Mouse (Mus musculus) frontal cortex, postnatal 36 days (tissue): Measurements from ENCODE around the gene Il13.

Experiments
- DNase-seq, 2 experiments: peaks; one replicate each; pipeline ENCODE4 v3.0.0; 2022; ENCODE audit warnings: low spot score in 2 of 2

Gene Il13

DNA sequence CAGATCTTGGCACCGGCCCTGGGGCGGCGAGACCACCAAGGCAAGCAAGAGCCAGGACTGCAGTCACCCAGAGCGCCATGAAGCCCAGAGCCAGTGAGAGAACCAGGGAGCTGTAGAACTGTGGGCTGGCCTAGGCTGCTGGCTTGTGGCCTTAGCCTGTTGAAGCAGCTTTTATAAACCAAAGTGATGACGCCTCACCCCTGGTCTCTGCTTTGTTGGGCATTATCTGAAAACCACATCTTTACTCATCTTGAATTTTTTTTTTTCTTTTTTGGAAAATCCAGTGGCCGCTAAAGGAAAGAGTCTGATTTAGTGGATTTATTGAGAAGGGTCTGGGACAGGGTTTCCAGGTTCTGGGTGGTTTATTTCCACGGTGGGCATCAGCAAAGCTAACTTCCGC lies at the start of gene Il13:
Gene Il13 (minus strand): TSS at position 147 of the 400 bp plus-strand sequence.
- no peak for DNase-seq

DNA sequence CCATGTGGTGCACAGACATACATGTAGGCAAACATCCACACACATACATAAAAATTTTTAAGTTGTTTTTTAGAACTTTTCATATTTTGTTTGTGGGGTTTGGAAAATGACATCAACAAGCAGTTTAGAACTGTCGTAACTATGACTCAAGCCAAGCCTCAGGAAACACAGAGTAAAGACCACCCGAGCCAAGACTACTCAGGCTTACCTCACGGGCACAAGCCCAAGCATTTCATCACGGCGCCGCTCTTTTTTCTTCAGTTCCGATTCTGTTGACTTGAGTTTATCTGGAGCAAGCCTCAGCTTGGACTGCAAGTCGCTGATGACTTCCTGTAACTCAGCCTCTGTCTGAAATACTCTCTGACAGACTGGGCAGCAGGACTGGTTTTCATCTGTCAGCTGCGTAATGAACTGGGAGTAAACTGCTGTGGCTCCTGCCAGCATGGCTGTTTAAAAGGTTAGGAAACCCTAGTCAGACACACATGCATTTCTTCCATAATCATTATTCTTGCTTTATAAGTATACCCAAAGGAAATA lies 48.6 kb upstream of the Il13 start:
- DNase-seq: no peak

DNA sequence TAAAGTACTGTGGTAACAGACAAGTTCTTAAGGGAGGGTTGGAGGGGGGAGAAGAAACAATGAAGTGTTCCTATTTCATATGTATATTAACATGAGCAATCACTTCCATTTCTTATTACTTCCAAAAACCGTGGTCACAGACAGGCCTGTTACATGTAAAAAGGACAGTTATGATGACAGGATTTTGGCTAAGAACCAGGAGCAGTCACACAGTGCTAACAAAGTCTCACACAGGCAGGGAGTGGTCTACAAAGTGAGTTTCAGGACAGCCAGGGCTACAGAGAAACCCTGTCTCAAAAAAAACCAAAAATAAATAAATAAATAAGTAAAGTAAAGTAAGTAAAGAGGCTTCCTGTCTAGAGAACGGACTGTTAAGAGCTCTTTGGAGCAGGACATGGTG lies 47.7 kb upstream of the Il13 start:
- DNase-seq: no peak

DNA sequence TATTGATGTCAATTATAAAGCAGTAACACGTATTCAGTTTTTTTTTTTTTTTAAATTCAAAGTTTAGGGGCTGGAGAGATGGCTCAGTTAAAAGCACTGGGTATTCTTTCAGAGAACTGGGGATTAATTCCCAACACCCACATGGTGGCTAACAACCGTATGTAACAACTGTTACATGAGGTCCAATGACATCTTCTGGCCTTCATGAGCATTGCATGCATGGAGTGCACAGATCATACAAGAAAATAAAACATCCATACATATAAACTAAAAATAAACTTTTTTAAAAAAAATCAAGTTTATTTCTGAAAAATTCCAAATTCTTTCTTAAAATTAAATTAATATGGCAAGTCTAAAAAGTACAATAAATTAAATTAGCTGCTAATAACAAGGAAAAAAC lies 47.2 kb upstream of the Il13 start:
- DNase-seq: no peak

DNA sequence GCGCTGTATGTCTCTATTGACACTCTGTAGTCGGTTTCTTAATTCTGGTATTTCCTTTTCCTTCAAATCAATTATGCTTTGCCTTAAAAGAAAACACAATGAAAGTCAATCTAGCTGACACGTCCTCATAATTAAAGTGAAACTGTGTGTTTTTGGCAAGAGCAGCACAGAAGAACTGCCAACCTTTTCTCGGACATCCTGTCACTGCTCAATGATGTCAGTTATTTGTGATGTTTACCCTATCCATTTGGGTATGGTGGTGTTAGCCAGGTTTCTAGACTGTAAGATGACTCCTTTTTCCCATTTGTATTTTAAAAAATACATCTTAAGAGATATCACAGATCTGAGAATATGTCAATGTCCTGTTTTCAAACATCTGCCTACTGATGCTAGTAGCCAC lies 45.6 kb upstream of the Il13 start:
- DNase-seq: no peak

DNA sequence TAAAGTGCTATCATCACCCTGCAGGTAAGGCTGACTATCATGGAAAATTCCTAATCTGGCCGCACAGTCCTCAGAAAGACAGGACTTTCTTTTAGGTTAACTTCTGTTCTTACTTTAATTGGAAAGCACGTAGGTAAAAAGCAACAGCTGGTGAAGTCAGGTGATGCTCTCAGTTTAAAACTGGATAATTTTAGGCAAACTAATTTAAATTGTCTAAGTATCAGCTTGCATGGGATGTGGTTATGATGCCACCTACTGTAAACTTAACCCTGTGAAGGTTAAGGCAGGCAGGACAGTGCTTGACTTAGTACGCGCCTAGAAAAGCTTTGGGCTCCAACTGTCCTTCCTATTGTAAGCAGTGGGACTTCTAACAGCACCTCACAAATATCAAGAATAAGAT lies 36.9 kb upstream of the Il13 start:
- DNase-seq: no peak

DNA sequence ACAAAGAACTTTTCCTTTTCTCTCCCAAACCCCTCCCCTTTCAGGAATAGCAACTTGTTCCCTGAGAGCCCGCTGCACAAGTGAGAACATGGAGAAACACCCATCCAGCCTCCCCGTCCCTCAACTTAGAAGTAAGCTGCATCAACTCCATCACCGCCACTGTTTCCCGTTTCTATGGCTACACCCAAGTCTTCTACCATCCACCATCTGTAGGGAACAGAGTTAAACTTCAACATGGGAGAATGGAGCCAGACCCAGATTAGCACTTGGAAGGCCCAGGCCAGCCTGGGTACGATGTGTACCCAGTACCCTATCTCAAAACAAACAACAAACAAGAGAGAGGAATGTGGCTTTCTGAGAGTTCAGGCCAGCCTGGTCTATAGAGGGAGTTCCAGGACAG lies 29.6 kb upstream of the Il13 start:
- no peak for DNase-seq

DNA sequence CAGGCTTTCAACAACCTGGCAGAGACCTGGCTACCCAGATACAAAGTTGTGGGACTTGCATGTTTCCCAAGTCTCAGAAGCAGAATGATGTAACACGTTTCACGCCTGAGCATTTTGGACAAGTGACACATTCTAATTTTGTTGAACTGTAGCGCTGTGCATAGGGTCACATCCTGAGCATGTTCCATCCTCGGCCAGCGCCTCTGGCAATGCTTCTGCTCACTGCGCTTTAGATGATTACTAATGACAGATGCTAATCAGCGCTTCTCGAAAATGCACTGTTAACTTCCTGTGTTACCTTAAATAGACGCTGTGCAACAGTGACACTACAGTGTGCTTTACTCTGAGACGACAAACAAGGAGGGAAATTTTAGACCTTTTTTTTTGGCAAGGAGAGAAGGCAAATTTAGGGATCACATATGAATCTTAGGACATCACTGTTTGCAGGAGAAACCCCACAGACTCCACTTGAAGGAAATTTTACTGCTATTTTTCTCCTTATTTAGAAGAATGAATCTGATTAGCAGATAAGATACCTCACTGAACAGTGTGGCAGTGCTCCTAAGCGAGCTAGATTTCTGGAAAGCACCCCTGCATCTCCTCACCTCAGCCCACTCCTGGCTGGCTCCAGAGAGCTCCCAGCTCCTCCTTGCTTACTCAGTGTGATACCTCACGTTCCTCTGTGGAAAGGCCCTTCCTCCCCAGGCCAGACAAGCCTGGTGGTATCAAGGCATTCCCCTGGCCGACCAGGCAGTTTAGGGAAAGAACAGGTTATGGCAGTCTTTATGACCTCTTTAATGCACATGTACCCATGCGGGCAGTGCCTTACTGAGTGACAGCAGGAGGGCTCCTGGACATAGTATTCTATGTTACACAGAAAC lies 28.5 kb upstream of the Il13 start:
- peak; percentile 56 to 75 for DNase-seq

DNA sequence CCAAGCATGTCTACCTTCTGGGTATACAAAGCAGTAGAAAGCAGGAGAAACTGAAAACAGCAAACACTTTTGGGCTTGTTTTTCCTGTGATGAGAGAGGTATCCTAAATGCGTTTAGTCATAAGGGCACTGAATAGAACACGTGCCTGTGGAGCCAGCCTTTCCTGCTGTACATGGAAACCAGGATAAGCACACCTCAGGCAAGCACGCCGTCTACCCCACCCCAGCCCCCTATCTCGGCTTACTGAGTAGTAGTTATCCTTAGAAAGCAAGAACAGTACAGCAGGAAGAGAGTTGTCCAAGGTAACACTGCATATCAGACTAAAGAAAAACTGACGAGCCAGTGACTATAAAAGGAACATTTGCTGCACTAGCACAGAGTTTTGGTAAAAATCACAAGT lies 23.3 kb upstream of the Il13 start:
- no peak for DNase-seq

DNA sequence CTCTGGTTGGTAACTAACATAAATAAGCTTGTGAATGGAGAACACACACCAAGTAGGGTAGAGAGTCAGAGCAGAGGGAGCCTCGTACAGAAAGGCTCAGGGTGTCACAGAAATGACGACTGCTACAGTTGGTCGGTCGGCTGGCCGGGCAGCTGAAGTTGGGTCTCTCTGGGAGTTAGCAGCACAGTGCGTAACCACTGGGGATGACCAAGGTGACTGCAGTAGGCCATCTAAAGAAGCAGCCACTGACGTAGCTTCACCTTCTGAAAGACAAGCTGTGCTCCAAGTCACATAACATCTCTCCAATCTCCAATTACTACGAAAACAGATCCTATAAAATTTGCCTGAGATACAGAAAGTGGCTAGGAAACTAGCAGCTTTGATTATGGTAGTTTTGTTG lies 22.9 kb upstream of the Il13 start:
- no peak for DNase-seq

DNA sequence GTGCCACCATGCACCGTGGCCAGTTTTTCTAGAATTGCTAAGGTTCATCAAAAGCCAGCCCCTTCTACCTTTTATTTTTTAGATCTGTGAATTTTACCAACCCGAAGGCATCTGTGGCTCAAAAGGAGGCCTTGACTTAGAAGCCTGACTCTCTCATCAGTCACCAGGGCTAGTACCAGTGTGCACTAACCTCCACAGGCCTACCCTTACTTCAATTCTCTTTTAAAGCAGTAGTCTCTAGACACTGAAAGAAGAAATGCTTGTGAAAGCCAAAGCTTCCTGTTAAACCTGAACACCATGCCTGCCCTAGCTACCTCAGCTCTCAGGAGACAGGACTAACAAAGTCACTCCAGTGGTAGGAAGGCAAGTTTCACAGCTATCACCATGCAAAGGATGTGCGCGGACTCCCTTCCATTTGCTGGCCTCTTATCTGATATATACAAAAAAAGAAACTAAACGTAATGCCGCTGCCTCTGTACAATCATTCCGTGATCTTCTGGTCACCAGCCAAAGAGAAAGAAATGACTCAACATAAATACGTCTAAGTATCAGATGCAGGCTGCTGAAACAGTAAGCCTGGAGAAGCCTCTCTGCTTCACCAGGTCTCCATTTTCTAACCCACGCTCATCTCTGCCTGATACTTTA lies 22.2 kb upstream of the Il13 start:
- peak in 1 of 2 experiments; percentile 23 for DNase-seq

DNA sequence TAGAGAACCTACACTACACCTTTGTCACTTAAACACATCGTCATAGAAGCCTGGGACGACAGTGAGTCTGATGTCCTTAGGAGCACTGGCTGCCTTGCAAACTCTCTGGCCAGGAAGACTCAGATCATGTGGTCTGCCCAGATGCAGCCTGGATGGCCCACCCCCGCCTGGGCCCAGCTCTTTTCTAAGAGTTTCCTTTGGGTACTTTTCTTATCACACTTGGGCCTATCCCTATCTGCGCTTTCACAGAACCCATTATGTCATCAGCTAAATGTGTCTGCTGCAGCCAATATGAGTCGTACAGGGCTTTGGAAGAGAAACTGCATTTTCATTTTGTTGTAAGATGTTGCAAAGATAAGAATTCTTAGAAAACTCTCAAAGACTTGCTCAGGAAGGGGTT lies 20.5 kb upstream of the Il13 start:
- DNase-seq: no peak

DNA sequence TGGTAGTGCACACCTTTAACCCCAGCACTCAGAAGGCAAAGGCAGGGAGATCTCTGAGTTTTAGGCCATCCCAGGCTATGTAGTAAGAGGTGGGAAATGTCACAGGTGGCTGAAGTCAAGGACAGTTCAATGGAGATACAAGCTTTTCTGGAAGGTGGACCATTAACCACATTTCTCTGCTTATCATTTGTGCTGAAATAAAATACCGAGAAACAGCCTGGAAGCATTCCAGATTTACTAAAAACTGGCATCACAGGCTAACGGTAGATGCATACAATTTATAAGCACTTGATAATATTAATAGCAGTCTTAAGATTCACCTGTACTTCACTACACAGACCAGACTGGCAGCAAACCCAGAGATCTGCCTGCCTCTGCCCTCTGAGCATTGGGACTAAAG lies 17.9 kb upstream of the Il13 start:
- no peak for DNase-seq

DNA sequence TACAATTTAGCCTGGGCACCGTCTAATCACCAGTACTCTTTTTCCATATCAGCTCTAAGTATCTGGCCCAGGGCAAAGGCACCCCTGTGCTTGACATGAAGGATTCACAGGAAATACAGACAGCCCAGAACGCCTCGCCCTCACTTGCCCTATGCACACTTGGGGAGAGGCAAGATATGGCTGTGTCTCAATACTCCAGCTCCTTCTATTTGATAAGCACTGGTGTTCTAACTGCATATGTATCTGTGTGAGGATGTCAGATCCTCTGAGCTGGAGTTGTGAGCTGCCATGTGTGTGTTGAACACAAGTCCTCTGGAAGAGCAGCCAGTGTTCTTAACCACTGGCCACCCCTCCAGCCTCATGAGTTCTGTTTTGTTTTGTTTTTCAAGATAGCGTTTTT lies 16.9 kb upstream of the Il13 start:
- DNase-seq: no peak

DNA sequence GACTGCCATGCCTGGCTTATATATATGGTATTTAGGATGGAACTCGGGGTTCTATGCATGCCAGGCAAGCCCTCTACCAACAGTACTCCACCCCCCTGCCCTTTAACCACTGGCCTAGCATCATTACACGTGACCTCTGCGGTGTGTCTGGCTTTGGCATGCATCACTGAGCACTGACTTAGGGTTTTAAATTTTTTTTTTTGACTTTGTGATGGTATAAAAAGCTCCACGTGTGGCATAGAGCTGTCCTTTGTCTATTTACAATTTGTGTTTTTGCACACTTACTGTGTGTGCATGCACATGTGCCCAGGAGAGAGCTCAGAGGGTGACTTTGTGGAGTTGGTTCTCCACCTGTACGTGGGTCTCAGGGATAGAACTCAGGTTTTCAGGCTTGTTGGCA lies 9.5 kb upstream of the Il13 start:
- DNase-seq: no peak

DNA sequence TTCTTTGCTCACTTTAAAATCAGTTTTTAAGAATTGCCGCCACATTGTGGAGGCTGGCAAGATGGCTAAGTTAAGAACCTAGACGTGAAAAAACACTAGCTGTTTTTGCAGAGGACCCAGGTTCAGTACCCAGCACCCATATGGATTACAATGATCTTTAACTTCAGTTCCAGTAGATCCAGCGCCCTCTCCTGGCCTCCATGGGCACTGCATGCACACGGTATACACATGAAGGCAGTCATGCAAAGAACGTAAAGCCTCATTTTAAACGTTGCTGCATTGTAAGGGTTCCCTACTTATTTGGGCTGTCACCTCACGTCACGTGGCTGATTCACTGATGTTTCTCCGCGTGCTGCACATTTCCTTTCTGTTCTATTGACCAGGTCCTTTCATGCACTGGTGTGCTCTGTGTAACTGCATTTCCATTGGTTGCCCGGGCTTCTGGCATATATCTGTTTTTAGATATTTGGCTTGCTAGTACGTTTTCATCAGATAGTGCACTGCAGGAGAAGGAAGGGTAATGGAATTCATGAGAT lies 8.3 kb upstream of the Il13 start:
- no peak for DNase-seq

DNA sequence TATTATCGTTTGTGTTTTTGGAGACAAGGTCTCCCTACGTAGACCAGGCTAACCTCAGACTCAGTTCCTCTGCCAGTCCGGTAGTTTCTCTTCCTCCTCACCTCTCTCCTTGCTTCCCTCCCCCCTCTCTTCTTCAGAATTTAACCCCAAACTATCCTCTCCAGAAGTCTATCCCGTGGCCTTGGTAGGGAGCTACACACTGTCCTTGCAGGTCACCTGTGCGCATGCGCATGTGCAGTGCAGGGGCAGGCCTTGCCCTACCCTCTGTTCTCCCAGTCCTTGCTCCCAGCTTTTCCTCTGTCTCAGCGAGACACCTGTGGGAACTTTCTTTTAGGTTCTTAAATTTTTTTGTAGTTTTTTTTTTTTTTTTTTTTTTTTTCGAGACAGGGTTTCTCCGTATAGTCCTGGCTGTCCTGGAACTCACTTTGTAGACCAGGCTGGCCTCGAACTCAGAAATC lies 3.3 kb upstream of the Il13 start:
- no peak for DNase-seq

DNA sequence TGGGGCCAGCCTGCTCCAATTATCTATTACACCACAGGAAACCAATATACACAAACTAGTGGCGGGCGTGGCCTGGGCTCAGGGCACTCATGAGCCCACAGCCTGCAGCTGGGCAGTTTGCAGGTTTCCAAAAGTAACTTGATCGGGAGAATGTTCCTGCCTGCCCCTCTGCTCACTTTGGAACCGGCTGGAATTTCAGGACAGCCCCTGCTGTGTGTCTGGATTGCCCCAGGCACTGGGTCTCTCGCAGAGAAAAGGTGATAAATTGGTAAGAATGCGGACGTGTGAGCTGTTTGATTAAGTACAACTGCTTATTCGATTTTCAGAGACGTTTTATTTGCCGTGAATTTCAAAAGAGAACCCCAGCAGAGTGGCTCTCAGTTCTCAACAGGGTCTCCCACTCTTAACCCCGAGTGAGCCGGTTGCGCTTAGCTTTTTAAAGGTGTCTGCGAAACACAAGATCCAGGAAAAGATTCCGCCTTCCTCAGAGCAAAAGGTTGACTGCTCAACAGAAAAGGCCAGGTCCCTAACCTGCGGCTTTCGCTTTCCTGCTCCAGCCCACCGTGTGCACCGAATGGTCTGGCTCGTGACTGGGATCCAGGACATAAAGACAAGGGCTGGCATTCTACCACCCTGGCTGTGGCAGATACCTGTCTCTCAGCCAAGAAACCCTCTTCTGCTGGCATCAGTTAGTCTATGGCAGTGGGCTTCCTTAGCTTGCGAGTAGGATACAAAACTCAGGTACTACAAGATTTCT lies 2.7 kb upstream of the Il13 start:
- no peak for DNase-seq

DNA sequence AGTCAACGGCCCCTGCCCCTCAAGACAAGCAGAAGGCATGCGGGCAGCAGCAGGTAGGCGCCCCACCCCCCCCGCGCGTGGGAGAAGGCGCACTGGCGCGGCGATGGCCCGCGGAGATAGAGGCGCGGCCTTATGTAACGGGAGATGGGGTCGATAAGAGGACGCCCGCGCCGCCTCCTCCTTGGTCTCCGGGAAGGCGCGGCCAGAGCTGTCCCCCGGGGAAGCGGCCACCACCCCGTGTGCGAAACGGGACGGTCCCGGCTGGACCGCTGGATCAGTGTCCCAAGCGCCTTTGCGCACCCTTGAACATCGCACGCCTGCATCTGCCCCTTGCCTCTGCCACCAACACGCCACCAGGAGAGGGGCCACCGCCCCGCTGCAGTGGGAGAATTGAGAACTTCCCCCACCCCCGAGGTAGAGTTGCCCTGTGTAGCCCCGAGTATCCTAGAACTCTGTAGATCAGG lies 1.7 kb upstream of the Il13 start:
- DNase-seq: peak; percentile 28 to 37

DNA sequence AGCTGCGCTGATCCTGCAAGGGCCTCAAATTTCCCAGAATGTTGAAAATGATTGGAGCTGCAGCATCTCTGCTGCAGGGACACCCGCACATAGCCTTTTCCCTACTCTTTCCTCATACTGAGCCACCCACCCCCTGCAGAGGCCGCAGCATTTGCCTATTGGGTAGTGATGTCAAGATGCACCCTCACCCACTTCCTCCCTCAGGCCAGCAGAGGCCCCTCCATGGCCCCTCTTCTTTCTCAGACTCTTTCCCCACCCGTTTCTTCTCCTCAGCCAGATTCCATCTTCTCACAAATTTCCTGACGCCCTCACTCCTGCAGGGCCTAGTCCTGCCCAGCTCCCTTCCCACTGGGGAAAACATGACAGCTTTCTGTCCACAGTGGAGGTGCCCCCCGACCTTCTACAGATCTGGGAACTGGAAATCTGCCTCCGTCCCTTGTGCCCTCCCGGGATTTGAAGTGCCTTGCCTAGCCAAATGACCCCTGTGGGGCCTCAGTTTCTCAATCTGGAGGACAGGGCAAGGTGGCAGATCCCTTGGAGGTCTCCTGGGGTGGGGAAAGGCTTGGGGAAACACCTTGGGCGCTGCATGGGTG lies 1.2 kb upstream of the Il13 start:
- no peak for DNase-seq

DNA sequence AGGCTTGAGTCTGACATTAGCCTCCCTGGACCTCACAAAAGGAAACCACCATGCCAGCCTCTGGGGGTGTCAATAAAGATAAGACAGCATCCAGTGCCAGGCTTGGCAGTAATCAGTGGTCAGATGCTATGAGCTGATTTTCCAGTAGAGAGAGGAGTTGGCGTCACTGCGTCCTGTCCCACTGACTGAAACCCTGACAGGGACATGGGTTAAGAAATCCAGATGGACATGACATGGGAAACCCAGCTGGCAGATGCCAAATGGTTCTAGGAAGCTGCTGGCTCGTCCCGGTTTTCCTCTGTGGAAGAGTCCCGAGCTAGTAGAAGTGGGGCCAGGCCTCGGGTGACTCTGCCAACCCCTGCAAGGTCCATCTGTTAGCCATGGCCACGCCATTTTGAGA lies 858 bp downstream of the Il13 start:
- no peak for DNase-seq
